Mouse (Mus musculus) B cell, adult 2 months (primary cell): Measurements from ENCODE around the gene St6galnac3.

Source experiments
- DNase-seq, 2 experiments: peaks; one replicate each; pipeline ENCODE4 v3.0.0; 2022

Gene St6galnac3

DNA sequence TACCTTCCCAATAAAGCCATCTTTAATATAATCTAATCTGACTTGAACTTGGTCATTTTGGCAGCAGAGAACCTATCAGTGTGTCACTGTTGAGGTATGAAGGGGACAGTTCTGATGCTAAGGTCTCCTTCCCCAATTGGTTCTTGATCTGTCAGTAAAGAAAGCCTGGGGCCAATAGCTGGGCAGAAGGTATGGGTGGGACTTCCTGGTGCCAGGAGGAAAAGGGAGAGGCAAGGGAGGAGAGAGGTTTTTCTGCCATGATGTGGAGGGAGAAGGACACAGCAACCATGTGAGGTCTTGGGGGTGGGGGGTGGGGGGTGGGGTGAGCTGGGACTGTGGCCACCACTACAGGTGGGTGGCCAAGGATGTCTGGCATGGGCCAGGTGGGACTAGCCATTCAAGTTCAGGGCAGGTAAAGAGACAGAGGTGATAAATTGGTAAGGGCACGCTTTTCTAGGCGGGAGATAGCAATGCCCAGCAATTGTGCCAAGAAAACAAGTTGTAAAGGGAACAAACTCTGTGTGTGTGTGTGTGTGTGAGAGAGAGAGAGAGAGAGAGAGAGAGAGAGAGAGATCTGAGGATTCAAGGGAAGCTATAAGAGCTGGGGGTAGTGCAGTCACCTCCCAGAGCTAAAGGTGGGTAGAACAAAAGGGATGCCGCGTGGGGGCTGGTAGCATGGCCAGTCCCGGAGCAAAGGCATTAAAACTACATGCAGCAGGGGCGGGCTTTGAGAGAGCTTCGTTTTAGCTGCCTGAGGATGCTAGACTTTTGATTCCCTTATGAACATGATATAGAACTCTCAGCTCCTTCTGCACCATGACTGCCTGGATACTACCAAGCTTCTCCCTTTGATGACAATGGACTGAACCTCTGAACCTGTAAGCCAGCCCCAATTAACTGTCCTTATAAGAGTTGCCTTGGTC, 271.6 kb downstream of the St6galnac3 start:
- no peak for DNase-seq

DNA sequence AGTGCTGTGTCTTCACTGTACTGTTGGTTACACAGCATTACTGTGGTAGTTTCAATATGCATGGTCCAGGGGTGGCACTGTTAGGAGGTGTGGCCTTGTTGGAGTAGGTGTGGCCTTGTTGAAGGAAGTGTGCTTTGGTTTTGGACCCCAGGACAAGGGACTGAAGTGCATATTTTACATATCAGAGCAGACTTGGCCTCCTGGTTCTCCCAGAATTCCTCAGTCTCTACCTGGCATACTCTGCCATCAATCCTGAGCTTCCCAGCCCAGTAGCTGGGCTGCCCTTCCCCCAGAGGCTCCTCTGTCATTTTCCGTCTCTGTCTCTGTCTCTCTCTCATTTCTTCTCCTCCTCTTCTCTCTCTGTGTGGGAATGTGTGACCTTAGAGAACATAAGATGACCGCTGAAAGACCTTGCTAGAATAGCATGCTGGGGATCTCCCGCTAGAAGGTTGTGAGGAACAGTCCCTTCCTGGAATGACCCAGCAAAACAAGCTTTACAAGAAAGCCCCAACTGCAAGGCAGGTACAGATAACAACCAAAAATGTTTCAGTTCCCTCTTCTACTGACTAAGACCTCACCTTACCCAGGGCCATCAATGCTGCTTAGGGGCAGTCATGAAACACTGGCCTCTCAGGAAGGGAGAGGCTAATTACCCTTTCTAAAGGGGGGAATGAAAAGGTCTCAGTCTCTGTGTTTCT, 272.5 kb downstream of the St6galnac3 start:
- DNase-seq = no peak

GRCm38 (mm10) chr3:153441329-153441728, 283.6 kb downstream of the St6galnac3 start:
- DNase-seq = no peak

GRCm38 (mm10) chr3:153436076-153437021, 288.6 kb downstream of the St6galnac3 start:
- DNase-seq = no peak

GRCm38 (mm10) chr3:153433010-153433409, 292.0 kb downstream of the St6galnac3 start:
- DNase-seq = no peak

DNA sequence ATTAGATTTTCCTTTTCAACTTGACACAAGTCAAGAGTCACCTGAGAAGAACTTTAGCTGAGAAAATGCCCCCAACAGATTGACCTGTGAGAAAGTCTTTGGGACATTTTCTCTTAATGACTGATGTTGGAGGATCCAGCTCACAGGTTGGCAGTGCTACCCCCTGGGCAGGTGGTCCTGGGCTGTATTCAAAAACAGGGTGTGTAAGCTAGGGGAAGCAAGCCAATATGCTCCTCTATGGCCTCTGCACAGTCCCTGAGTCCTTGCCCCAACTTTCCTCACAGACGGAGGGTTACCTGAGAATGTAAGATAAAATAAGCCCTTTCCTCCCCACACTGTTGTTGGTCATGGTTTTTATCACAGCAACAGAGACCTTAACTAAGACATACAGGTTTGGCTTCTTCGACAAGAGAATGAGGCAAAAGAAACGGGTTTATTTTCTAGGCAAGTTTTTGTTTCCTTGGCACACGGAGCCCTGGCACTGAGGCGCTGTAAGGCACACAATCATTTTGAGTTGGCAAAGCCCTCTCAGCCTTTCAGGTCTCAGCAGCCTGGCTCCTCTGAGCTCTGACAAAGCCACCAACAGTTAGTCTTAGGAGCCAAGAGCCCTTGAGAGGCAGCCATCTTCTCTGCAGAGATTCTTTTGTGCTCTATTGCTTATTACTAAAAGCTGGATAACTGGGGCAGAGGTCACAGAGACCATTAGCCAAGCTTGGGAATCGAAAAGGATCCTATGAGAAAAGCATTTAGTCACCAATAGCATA, 292.7 kb downstream of the St6galnac3 start:
- DNase-seq = no peak

DNA sequence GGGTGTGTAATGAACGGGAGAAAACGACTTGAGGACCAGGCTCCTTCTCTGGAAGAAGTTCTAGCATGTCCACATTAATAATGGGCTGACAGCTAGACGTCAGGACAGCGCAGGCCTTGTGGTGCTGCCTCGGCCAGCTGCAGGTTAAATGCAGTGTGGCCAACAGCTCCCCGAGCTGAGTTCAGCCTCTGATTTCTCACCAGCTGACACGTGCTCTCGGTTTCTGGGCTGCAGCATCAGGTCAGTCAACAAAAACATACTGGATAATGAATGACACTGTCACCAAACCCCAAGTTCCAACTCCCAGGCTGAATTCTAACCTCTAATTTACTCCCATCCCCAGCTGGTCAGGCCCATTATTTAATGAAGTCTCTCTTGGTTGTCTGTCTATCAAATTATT, 295.1 kb downstream of the St6galnac3 start:
- DNase-seq = no peak

DNA sequence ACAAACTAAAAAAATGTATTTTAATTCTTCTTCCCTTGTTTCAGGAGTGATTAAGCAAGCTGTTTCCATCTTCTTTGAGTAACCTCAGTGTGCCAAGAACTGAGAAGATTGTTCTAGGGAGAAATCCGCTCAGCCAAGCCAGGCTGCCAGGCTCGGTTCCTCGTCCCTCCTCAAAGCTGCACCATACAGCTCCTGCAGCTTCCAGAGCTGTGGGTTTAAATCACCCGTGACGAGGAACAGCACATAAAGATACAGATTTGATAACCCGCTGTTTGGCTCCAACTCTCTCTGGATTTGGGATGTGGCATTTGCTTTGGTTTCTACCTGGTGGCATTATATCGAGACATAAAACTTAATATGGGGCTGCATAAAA, 303.1 kb downstream of the St6galnac3 start:
- DNase-seq = no peak

GRCm38 (mm10) chr3:153421060-153421917, 303.7 kb downstream of the St6galnac3 start:
- no peak for DNase-seq

DNA sequence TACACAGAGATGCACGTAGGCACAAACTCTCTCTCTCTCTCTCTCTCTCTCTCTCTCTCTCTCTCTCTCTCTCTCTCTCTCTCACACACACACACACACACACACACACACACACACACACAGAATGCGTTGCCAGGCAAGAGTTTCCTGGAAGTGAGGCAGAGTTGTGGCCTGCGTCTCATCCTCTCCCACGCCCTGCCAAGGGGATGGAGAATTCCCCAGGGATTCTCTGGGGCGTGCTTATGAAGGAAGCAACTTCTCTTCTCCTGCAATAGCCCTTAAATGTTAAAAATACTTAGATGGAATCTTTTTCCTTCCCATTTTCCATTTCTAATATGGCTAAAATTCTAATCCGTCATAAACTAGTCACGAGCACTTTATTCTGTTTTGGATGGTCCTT, 305.6 kb downstream of the St6galnac3 start:
- no peak for DNase-seq

DNA sequence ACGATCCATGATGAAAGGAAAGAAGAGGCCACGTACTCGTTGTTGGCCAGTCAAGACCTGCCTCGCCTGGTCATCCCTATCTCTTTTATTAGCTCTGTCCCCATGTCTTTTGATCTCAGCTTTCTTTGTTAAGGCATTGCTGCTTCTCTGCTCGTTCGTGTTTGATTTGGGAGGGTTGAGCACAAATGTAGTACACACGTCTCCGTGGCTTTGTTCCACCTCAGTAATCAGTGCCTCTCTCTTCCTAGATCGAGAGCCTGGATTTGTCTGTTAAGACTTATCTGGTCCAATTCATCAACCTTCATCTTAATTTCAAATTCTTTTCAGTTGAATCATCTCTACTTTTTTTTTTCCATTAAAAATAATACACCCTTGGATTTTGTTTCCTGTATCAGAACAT, 308.0 kb downstream of the St6galnac3 start:
- DNase-seq = no peak

GRCm38 (mm10) chr3:153416383-153416782, 308.6 kb downstream of the St6galnac3 start:
- no peak for DNase-seq

DNA sequence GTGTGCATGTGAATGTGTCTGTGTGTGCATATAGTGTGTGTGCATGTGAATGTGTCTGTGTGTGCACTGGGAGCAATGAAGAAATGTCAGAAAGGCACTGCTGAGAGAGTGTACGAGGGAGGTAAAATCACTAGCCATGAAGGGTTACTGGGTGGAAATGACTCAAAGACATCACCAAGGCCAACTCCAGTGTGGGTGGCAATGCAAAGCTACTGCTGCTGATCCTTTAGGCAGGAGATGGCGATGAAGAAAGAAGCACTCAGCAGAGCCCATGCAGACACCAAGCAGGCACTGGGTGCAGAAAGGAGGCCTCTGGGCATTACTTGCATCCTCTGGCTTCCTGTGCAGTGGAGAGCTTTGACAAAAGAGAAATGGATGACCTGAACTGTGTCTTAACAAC, 310.8 kb downstream of the St6galnac3 start:
- no peak for DNase-seq

- no peak for DNase-seq
Observed at GRCm38 (mm10) chr3:153409286-153409685, 315.7 kb downstream of the St6galnac3 start.

GRCm38 (mm10) chr3:153408361-153408760, 316.6 kb downstream of the St6galnac3 start:
- no peak for DNase-seq

DNA sequence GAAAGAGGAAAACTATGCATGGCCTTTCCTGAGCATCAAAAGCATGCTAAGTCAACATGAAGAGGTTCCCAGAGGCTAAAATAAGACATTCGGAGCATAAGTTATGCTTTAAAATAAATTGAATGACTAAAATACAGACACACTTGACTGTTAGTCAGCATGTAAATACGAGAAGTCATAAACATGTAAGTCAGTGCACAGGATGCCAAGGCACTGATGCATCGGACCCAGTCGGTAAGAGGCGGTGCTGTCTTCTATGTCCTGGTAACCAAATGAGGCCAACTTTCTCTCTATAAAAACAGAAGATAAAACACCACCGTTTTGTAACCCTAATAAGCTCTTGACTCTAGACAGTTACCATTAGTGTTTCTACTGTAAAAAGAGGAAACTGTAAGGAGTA, 317.3 kb downstream of the St6galnac3 start:
- DNase-seq = no peak

- no peak for DNase-seq
Observed at GRCm38 (mm10) chr3:153406858-153407257, 318.1 kb downstream of the St6galnac3 start.

DNA sequence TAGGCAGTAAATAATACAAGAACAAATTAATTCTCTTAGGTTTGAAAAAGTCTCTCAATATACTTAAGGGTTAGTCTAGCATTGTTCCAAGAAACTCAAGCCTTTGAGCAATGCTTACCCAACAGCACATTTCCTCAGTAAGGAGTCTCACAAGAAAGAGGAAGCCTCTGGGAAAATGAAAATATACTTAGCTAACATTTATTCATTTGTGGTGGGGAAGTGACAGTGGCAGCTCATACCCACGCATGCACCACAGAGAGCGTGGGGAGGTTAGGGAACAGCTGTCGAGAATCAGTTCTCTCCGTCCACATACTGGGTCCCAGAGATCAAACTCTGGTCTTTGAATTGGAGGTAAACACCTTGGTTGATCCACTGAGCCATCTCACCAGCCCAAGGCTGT, 318.8 kb downstream of the St6galnac3 start:
- no peak for DNase-seq

GRCm38 (mm10) chr3:153405643-153406042, 319.3 kb downstream of the St6galnac3 start:
- DNase-seq = no peak

DNA sequence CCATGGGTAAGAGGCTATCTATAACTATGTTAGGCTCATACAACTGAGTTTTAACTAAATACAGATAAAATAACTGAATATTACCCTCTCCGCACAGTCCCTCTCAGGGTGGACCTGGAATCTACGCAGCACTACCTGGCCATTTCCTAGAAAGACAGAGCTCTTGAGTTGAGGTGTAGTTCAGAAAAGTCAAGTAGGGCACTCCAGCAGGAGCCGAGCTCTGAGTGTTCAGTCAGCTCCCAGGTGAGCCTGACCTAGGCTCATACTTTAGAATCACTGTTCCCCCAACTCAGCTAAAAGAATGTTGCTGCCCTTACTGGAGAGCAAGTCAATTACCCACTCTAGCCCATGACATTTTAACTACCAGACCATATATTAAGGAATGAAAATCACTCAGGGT, 324.7 kb downstream of the St6galnac3 start:
- DNase-seq = no peak

GRCm38 (mm10) chr3:153399574-153399973, 325.4 kb downstream of the St6galnac3 start:
- DNase-seq = no peak
